Mouse (Mus musculus) ES-E14 (cell line): ENCODE measurements at regions not wholly inside any gene's neighbourhood (a gene's known extent, or its start where the extent isn't known, plus 50 kb on each side); places are given as distances from the start of the nearest gene placed in this dataset.
A peak's percentile ranks its signal among the peaks of the same experiment; 100 is the strongest.

ENCODE experiments used
- DNase-seq: peaks from one replicate; pipeline ENCODE4 v3.0.0-alpha.2; 2013; ENCODE audit warnings: low read depth, low spot score
- H3K27ac ChIP-seq: 2 replicates; pipeline ENCODE4 v1.5.1; 2012; ENCODE audit warnings: low read depth, mild to moderate bottlenecking, low read length, moderate library complexity, mixed read lengths; ENCODE audit not compliant: poor library complexity, insufficient read depth, severe bottlenecking
- H3K36me3 ChIP-seq: 2 replicates; pipeline ENCODE4 v1.6.1; 2012; ENCODE audit warnings: mild to moderate bottlenecking, low read length, moderate library complexity, mixed read lengths; ENCODE audit not compliant: control insufficient read depth, poor library complexity, insufficient read depth, severe bottlenecking
- H3K4me1 ChIP-seq, 2 experiments: fragments of 150-350 bp in 1 of 2; sonication (generic) in 1 of 2; 2 replicates each; pipeline ENCODE4 v1.6.1; 2012; ENCODE audit warnings: low read length in 2 of 2, mild to moderate bottlenecking in 1 of 2, mixed read lengths in 1 of 2; ENCODE audit not compliant: control insufficient read depth in 2 of 2, insufficient read depth in 2 of 2, poor library complexity in 1 of 2
- H3K4me3 ChIP-seq, 2 experiments: fragments of 150-350 bp in 1 of 2; sonication (generic) in 1 of 2; 2 replicates each; pipeline ENCODE4 v1.5.1; 2012; ENCODE audit warnings: low read length in 2 of 2, low read depth in 1 of 2, mild to moderate bottlenecking in 1 of 2, mixed read lengths in 1 of 2; ENCODE audit not compliant: insufficient read depth in 1 of 2, poor library complexity in 1 of 2, severe bottlenecking in 1 of 2
- H3K9ac ChIP-seq: 2 replicates; pipeline ENCODE4 v1.6.1; 2012; ENCODE audit warnings: low read depth, mild to moderate bottlenecking, low read length, mixed read lengths; ENCODE audit not compliant: poor library complexity, insufficient read depth, severe bottlenecking
- H3K9me3 ChIP-seq: fragments of 150-350 bp; sonication (generic); 2 replicates; pipeline ENCODE4 v1.6.1; 2012; ENCODE audit warnings: low read depth, mild to moderate bottlenecking, low read length; ENCODE audit not compliant: control insufficient read depth, insufficient read depth
- CHD2 ChIP-seq: IDR thresholded peaks from 2 replicates; pipeline ENCODE4 v1.6.1; 2014; ENCODE audit warnings: mild to moderate bottlenecking, low read depth, low read length, inconsistent platforms
- HCFC1 ChIP-seq: IDR thresholded peaks from 2 replicates; pipeline ENCODE4 v1.6.1; 2012; ENCODE audit warnings: low read length, inconsistent platforms, borderline replicate concordance; ENCODE audit not compliant: insufficient read depth
- MAFK ChIP-seq: IDR thresholded peaks from 2 replicates; pipeline ENCODE4 v1.6.1; 2014; ENCODE audit warnings: mild to moderate bottlenecking, low read depth, low read length, inconsistent platforms; ENCODE audit not compliant: insufficient read depth
- ZC3H11A ChIP-seq: IDR thresholded peaks from 2 replicates; pipeline ENCODE4 v1.6.1; 2012; ENCODE audit warnings: low read depth, mild to moderate bottlenecking, inconsistent platforms, low read length, borderline replicate concordance
- ZNF384 ChIP-seq: IDR thresholded peaks from 2 replicates; pipeline ENCODE4 v1.6.1; 2012; ENCODE audit warnings: low read depth, low read length, inconsistent platforms
- in situ Hi-C, 2 experiments: fragments of 600-800 bp; cut with MboI; formaldehyde crosslinking; loops; one replicate each; pipeline ENCODE4 v1.15.1; 2025; ENCODE audit warnings: low sequenced_read_pairs in 2 of 2, inconsistent platforms in 1 of 2; ENCODE audit not compliant: unreplicated experiment in 2 of 2

- TF ChIP-seq ZC3H11A, result no peak
- no peak for TF ChIP-seq ZNF384
- no peak for TF ChIP-seq MAFK
- no peak for TF ChIP-seq HCFC1
- no peak for TF ChIP-seq CHD2
- no peaks in the 10 kb centered on the region for H3K4me1 ChIP-seq
- in situ Hi-C loops, result no loop called here
Measured at GRCm38 (mm10) chr4:25488479-25489069, 207.0 kb upstream of the Ufl1 start.

GRCm38 (mm10) chr4:25483621-25483933 lies 202.0 kb upstream of the Ufl1 start:
- in situ Hi-C loops, result no loop called here
- no peak for TF ChIP-seq ZNF384
- no peak for TF ChIP-seq CHD2
- no peak for TF ChIP-seq ZC3H11A
- no peak overlapping the region for H3K9ac ChIP-seq

More at GRCm38 (mm10) chr4:25488479-25489069, 207.0 kb upstream of the Ufl1 start:
- H3K4me3 ChIP-seq, result no peak overlapping the region
- H3K9ac ChIP-seq, result no peak overlapping the region
- DNase-seq, result no peak
- H3K9me3 ChIP-seq, result no peaks in the 10 kb centered on the region
- no peak overlapping the region for H3K27ac ChIP-seq
- H3K36me3 ChIP-seq, result no peaks in the 10 kb centered on the region

GRCm38 (mm10) chr4:25482933-25483620 lies 201.5 kb upstream of the Ufl1 start:
- in situ Hi-C loops, result no loop called here
- Histone ChIP-seq H3K4me3 (no peak overlapping the region), H3K9ac (no peak overlapping the region), H3K9me3 (no peaks in the 10 kb centered on the region), H3K4me1 (0 out of 4 replicates have a peak, but pooled peaks cover 0 to 2% of the 10 kb centered on the region in 2 experiments), H3K27ac (no peak overlapping the region), H3K36me3 (no peaks in the 10 kb centered on the region)
- TF ChIP-seq ZNF384 (no peak), CHD2 (no peak), MAFK (no peak), HCFC1 (no peak), ZC3H11A (no peak)
- DNase-seq, result no peak

More at GRCm38 (mm10) chr4:25483621-25483933, 202.0 kb upstream of the Ufl1 start:
- Histone ChIP-seq H3K9me3 (no peaks in the 10 kb centered on the region), H3K4me3 (no peak overlapping the region), H3K4me1 (0 out of 4 replicates have a peak, but pooled peaks cover 0 to 2% of the 10 kb centered on the region in 2 experiments), H3K36me3 (no peaks in the 10 kb centered on the region), H3K27ac (no peak overlapping the region)
- DNase-seq, result peak; percentile 6

- Histone ChIP-seq H3K36me3 (no peaks in the 10 kb centered on the region), H3K4me3 (no peak overlapping the region), H3K9me3 (no peaks in the 10 kb centered on the region), H3K9ac (no peak overlapping the region), H3K4me1 (no peaks in the 10 kb centered on the region), H3K27ac (no peak overlapping the region)
- DNase-seq, result no peak
- in situ Hi-C loops, result no loop called here
- TF ChIP-seq CHD2, result no peak
- no peak for TF ChIP-seq MAFK
- TF ChIP-seq HCFC1, result no peak
- no peak for TF ChIP-seq ZNF384
- no peak for TF ChIP-seq ZC3H11A
Measured at GRCm38 (mm10) chr4:25473026-25473425, 191.4 kb upstream of the Ufl1 start.

- Histone ChIP-seq H3K9ac (no peak overlapping the region), H3K27ac (no peak overlapping the region), H3K9me3 (no peaks in the 10 kb centered on the region), H3K4me3 (no peak overlapping the region), H3K4me1 (no peaks in the 10 kb centered on the region), H3K36me3 (no peaks in the 10 kb centered on the region)
- TF ChIP-seq ZNF384 (no peak), MAFK (no peak), CHD2 (no peak), HCFC1 (no peak), ZC3H11A (no peak)
- no peak for DNase-seq
- in situ Hi-C loops, result no loop called here
Measured at GRCm38 (mm10) chr4:25466490-25466889, 184.9 kb upstream of the Ufl1 start.
